Mouse (Mus musculus) heart, embryonic 11.5 days (tissue): Measurements from ENCODE around the gene Elk3. TPM values are rescaled to one million over a fixed set of nuclear protein-coding genes. Genes with fewer than 3 reads are reported as not detected.
"Not testable (repeated sequence)": the region's sequence is repeated elsewhere in the genome, so short reads cannot be mapped to it uniquely, and the experiment has no call there.

ENCODE experiments used
- ATAC-seq: fragments of 200-750 bp; cut with Nextera tagmentation; replicated peaks from 2 replicates; pipeline ENCODE4 v1.8.0; 2017; ENCODE audit warnings: moderate library complexity; ENCODE audit not compliant: insufficient number of reproducible peaks, low FRiP score, low TSS enrichment
- H3K27ac ChIP-seq: fragments of 300-500 bp; sonication (generic); 2 replicates; pipeline ENCODE4 v1.5.1; 2014; ENCODE audit warnings: mild to moderate bottlenecking, low read depth, low read length
- H3K27me3 ChIP-seq: fragments of 300-500 bp; sonication (generic); 2 replicates; pipeline ENCODE4 v1.6.1; 2014; ENCODE audit warnings: mild to moderate bottlenecking, low read length, mixed read lengths; ENCODE audit not compliant: control insufficient read depth, insufficient read depth
- H3K36me3 ChIP-seq: fragments of 300-500 bp; sonication (generic); 2 replicates; pipeline ENCODE4 v1.6.1; 2014; ENCODE audit warnings: mild to moderate bottlenecking, low read length, moderate library complexity, mixed read lengths; ENCODE audit not compliant: control insufficient read depth, insufficient read depth
- H3K4me1 ChIP-seq: fragments of 300-500 bp; sonication (generic); 2 replicates; pipeline ENCODE4 v1.6.1; 2014; ENCODE audit warnings: low read length; ENCODE audit not compliant: control insufficient read depth, insufficient read depth
- H3K4me2 ChIP-seq: fragments of 300-500 bp; sonication (generic); 2 replicates; pipeline ENCODE4 v1.6.1; 2014; ENCODE audit warnings: mild to moderate bottlenecking, moderate library complexity
- H3K4me3 ChIP-seq: fragments of 300-500 bp; sonication (generic); 2 replicates; pipeline ENCODE4 v1.5.1; 2014; ENCODE audit warnings: low read depth, low read length
- H3K9ac ChIP-seq: fragments of 300-500 bp; sonication (generic); 2 replicates; pipeline ENCODE4 v1.6.1; 2014; ENCODE audit warnings: mild to moderate bottlenecking, low read depth, low read length, moderate library complexity
- H3K9me3 ChIP-seq: fragments of 300-500 bp; sonication (generic); replicated peaks from 2 replicates; pipeline ENCODE4 v1.6.1; 2016; ENCODE audit warnings: low read length; ENCODE audit not compliant: control insufficient read depth
- WGBS: fragments of 180-500 bp; shearing (Covaris S2); extraction: QIAGEN DNeasy Blood & Tissue Kit; methylation state at CpG from one replicate; pipeline ENCODE4 v1.1.7; 2014; ENCODE audit not compliant: insufficient replicate concordance; 5-methylcytosine and 5-hydroxymethylcytosine counted together
- polyA plus RNA-seq: library from polyadenylated mRNA; unstranded; fragments of >200 nt; fragmentation: Nextera tagmentation; extraction: Ambion mirVana; gene quantifications from 2 replicates; pipeline ENCODE4 v1.2.1, GENCODE M21; 2014

The Elk3 gene
- 39.9 and 42.1 TPM in 2 replicates for polyA plus RNA-seq

DNA sequence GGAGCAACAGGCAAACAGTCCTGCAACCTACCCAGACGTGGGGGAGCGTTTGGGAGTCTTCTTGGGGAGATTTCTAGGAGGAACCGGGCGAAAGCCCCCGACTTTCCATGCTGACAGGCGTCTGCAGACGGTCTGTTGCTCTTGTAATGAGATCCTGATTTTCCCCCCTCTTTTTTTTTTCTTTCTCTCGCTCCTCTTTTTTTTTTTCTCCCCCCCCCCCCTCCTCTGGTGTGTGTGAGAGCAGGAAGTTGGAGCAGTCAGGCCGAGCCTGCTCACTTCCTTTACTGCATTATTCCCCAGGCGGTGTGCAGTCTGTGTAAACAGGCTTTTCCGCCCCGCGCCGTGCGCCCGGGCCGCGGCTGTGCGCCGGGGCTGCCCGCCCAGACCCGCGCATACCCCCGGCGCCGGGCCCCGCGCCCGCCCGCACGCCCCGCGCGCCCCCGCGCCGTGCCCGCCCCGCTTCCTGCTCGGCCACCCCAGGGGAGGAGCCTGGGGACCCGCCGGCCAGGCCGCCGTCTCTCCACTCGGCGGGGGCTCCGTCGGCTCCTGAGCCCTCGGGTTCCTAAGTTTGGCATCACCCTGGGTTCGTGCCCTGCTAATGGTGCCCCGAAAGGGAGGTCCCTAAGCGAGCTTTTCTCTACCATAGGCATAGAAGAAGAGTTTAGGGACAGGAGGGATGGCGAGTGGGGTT lies at the start of gene Elk3:
TSS of gene Elk3 (minus strand) at position 415 of the 691 bp plus-strand sequence.
- WGBS = under 1% methylated on average over 52 of the region's 53 CpGs
- Histone ChIP-seq H3K27me3 (no peaks in the 10 kb centered on the region), H3K36me3 (no peaks in the 10 kb centered on the region), H3K4me3 (peak within 1 kb of the TSS; percentile 77), H3K9ac (peak within 1 kb of the TSS; percentile 93), H3K9me3 (no peaks in the 10 kb centered on the region), H3K4me1 (no peaks in the 10 kb centered on the region), H3K27ac (peak within 1 kb of the TSS; percentile 97), H3K4me2 (peak within 1 kb of the TSS; percentile 94)
- ATAC-seq = peak; percentile 73

DNA sequence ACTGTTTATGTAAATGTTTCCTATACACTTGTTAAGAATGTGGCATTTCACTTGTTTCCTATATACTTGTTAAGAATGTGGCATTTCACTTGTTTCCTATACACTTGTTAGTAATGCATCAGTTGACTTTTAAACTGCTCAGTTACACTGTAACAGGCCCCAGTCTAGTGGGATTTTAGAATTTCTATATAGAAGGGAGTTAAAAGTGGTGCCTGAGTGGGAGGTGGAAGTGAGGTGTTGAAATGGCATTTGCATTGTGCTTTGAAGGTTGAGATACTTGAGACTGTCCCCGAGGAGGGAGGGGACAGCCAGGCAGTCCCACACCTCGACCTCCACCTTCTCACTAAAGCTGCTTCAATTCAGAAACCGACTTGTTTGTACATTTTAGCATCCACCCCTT lies 49.7 kb upstream of the Elk3 start:
- no peak overlapping the region for H3K4me3 ChIP-seq
- 22% methylated on average over 3 of the region's 3 CpGs for WGBS
- no peaks in the 10 kb centered on the region for H3K27me3 ChIP-seq
- no peaks in the 10 kb centered on the region for H3K36me3 ChIP-seq
- H3K9ac ChIP-seq = no peak overlapping the region
- H3K9me3 ChIP-seq = no peaks in the 10 kb centered on the region
- ATAC-seq = no peak
- H3K4me1 ChIP-seq = no peaks in the 10 kb centered on the region
- H3K27ac ChIP-seq = no peak overlapping the region
- H3K4me2 ChIP-seq = no peak overlapping the region

DNA sequence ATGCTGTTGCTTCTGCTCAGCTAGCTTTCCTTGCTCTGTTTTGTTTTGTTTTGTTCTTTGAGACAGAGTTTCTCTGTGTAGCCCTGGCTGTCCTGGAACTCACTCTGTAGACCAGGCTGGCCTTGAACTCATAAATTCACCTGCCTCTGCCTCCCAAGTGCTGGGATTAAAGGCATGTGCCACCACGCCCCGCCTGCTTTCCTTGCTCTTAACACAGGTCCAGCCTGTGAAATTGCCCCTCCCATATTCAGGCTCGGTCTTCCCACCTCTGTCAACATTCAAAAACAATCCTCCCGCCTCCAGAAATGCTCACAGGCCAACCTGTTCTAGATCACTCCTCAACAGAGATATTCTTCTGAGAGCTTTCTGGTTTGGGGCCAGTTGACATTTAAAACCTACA lies 49.3 kb upstream of the Elk3 start:
- not testable (repeated sequence) for H3K4me1 ChIP-seq, H3K27me3 ChIP-seq, H3K36me3 ChIP-seq, H3K27ac ChIP-seq, H3K4me2 ChIP-seq, H3K4me3 ChIP-seq, H3K9me3 ChIP-seq, ATAC-seq, H3K9ac ChIP-seq
- WGBS = 59% methylated on average over 4 of the region's 4 CpGs

DNA sequence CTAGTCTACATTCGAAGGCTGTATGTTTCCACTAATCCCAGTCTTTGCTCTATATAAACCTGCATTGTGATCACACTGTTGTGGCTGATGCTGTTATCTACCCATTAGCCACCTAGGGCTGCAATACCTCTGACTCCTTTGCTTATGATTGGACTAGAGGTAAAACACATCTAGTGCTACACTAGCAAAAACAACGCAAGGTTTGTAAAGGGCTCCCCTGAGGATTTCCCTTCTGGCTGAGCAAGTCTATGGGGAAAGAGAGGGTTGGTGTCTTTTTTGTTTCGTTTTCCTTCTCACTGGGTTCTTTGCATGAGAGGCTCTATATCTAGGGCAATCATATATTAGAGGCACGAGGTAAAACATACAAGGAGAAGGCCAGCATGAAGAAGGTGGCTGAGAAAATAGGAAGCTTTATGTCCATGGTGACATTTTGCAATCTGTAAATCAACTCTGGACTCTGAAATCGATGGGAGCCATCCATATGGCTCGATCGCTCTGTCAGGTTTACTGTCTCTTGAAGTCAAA lies 48.5 kb upstream of the Elk3 start:
- no peaks in the 10 kb centered on the region for H3K27me3 ChIP-seq
- no peak overlapping the region for H3K9ac ChIP-seq
- 81% methylated on average over 7 of the region's 7 CpGs for WGBS
- no peaks in the 10 kb centered on the region for H3K4me1 ChIP-seq
- H3K27ac ChIP-seq = no peak overlapping the region
- H3K9me3 ChIP-seq = no peaks in the 10 kb centered on the region
- H3K36me3 ChIP-seq = no peaks in the 10 kb centered on the region
- H3K4me3 ChIP-seq = no peak overlapping the region
- no peak for ATAC-seq
- no peak overlapping the region for H3K4me2 ChIP-seq

DNA sequence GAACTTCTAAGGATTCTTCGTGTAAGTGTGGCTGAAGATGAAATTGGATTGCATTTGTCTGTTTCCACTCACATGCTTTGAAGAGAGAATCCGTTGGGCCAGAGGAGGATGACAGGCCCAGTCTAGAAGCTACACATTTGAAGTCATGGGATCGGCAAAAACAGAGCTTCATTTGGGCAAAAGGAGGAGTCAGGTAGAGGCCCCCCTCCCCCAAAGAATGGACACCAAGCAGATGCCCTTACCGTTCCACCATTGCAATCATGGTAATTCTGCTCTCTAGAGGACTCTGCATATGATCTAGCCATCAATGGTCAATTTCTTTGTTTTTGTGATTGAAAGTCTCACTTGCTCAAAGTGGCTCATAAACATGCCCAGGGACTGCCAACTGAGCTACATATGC lies 47.9 kb upstream of the Elk3 start:
- no peak overlapping the region for H3K4me3 ChIP-seq
- no peak overlapping the region for H3K4me2 ChIP-seq
- WGBS = 72% methylated on average over 4 of the region's 4 CpGs
- no peaks in the 10 kb centered on the region for H3K27me3 ChIP-seq
- H3K4me1 ChIP-seq = no peaks in the 10 kb centered on the region
- H3K27ac ChIP-seq = no peak overlapping the region
- H3K36me3 ChIP-seq = no peaks in the 10 kb centered on the region
- no peak overlapping the region for H3K9ac ChIP-seq
- no peaks in the 10 kb centered on the region for H3K9me3 ChIP-seq
- no peak for ATAC-seq

DNA sequence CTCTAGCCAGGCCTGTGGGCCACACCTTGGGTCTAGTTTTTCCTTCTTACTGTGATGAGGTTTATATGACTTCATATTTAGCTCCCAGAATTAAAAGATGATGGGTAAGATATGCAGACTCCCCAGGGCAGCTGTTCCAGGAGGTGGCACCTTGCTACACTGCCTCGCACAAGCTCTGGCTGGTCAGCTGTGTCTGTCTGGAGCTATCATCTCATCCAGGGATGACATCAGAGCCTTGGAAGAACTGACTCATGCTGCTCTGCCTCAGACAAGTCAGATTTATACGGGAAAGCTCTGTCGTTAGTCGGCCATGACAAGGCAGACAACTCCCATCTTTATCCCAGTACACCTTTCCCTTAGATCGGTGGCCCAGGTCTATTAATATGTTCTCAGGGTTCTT lies 46.2 kb upstream of the Elk3 start:
- no peak overlapping the region for H3K4me3 ChIP-seq
- no peaks in the 10 kb centered on the region for H3K9me3 ChIP-seq
- 75% methylated on average over 5 of the region's 5 CpGs for WGBS
- no peak for ATAC-seq
- H3K4me1 ChIP-seq = no peaks in the 10 kb centered on the region
- H3K9ac ChIP-seq = no peak overlapping the region
- no peaks in the 10 kb centered on the region for H3K27me3 ChIP-seq
- H3K36me3 ChIP-seq = no peaks in the 10 kb centered on the region
- no peak overlapping the region for H3K27ac ChIP-seq
- H3K4me2 ChIP-seq = no peak overlapping the region

DNA sequence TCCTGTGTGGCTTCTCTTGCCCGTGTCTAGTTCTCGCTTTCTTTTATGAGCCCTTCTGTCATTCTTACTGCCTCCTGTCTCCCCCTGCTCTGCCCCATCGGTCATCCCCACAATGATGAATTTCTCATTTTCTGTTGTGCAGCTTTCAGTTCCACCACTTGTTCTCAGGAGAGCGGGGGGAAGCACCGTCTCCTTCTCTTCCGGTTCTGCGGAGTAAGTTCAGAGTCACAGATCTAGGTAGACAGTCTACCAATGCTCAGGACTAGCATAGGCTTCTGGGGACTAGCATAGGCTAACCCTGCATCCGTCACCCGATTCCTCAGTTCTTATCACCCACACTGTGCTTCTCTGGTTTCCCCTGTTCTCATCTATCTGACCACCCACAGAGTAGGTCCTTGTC lies 45.2 kb upstream of the Elk3 start:
- 83% methylated on average over 9 of the region's 9 CpGs for WGBS
- ATAC-seq = no peak
- H3K4me2 ChIP-seq = no peak overlapping the region
- no peaks in the 10 kb centered on the region for H3K36me3 ChIP-seq
- H3K27me3 ChIP-seq = no peaks in the 10 kb centered on the region
- no peak overlapping the region for H3K4me3 ChIP-seq
- H3K9ac ChIP-seq = no peak overlapping the region
- H3K27ac ChIP-seq = no peak overlapping the region
- no peaks in the 10 kb centered on the region for H3K9me3 ChIP-seq
- no peaks in the 10 kb centered on the region for H3K4me1 ChIP-seq

DNA sequence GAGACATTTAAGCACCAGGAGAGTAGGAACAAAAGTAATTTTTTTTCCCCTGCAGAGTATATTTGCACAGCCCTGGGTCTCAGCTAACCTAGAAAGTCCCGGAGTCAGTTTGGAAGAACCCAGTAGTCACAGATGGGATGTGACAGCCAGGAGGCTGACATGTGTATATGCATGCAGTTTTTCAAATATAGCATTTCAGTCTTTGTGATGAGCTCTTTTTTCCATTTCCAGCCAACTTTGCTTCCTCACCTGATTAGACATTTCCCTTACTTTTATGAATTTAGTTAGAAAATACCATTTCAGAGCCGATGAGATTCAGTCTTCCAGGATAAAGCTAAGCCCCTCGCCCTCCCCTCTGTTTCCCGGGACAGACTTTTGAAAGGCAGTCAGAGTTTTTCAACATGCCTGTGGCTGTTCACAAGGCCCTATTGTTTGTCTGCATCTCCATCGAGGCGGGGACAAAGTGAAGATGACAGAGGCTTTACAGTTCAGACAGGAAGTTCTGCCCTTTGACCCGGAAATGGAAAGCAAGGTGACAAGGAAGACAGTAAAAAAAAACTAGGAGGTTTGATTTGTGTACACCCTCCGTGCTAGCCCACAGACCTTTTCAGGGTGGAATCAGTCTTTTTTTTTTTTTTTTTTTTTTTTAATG lies 44.5 kb upstream of the Elk3 start:
- H3K27ac ChIP-seq = no peak overlapping the region
- WGBS = 67% methylated on average over 8 of the region's 8 CpGs
- ATAC-seq = no peak
- no peaks in the 10 kb centered on the region for H3K27me3 ChIP-seq
- no peak overlapping the region for H3K4me3 ChIP-seq
- no peaks in the 10 kb centered on the region for H3K4me1 ChIP-seq
- no peaks in the 10 kb centered on the region for H3K36me3 ChIP-seq
- no peaks in the 10 kb centered on the region; the same call in 1 of the 2 replicates for H3K9me3 ChIP-seq
- H3K4me2 ChIP-seq = no peak overlapping the region
- no peak overlapping the region for H3K9ac ChIP-seq
